Mouse (Mus musculus): ENCODE measurements around the gene Emc8.

DNA sequence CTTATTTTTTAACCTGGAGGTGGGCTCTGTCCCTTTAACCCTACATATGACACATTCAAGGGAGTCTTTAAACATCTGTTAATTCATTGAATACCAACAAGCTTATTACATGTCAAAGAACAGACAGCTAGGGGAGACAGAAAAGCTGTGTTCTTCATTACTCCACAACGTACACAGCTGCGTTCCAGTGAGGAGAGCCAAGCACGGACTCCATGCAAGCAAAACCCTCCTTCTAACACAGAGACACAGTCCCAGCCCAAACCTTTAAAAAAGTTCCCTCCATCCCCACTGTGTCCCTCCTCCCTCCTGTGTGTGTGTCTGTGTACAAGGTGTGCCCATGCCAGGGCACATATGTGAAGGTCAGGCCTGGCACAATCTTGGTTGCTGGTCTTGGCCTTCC, 37.8 kb upstream of the Emc8 start:
- no peak for TF ChIP-seq POLR2A (IDR thresholded peaks at IDR 0.05; ENCODE audit: insufficient read length, low read depth)
- TF ChIP-seq USF1 (IDR thresholded peaks at IDR 0.05; ENCODE audit: low read depth) = no peak
